Mouse (Mus musculus) cerebellum, postnatal 10 days (tissue): ENCODE data around the gene Tectb.

Source experiments
- DNase-seq, 2 experiments: peaks; one replicate each; pipeline ENCODE4 v3.0.0; 2021; ENCODE audit warnings: mixed read lengths in 2 of 2

Tectb gene

DNA sequence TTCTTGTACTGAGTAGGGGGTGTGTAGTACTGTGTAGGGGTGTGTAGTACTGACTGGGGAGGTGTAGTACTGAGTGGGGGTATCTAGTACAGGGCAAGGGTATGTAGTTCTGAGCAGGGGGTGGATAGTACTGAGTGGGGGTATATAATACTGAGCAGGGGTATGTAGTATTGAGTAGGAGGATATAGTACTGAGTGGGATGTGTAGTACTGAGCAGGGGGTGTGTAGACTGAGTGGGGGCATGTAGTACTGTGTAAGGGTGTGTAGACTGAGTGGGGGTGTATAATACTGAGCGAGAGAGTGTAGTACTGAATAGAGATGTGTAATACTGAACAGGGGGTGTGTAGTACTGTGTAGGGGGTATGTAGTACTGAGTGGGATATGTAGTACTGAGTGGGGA, 31.2 kb downstream of the Tectb start:
- no peak for DNase-seq

DNA sequence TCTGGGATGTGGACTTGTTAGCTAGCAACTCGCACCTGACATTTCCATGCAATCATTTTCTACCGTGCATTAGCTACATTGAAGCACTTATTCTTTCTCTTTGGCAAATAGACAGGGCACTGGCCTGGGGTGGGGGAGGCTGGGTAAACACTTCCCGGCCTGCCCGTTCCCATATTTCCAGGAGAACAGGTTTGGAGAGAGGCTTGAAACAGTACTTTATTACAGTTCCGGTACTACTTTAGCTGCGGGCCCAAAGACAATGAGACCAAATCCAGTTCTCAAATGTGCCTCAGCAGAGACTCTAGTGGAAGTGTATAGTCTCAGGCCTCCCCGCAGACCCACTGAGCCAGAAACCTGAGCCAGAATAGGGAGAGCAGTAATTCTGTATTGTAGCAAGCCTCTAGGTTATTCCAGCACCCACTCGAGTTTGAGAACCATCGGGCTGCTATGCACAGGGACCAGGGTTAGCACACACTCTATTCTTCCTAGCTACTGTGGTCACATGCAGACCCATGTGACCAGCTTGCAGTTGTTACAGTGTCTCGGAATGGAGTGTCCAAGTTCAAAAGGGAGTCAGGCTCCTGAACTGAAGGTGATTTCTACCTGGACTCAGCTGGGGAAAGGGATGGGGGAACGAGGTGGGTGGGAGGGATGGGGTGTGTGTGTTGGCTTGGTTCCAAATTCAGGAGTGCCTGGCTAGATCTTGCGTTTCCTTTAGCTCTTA, 33.2 kb downstream of the Tectb start:
- DNase-seq = no peak

DNA sequence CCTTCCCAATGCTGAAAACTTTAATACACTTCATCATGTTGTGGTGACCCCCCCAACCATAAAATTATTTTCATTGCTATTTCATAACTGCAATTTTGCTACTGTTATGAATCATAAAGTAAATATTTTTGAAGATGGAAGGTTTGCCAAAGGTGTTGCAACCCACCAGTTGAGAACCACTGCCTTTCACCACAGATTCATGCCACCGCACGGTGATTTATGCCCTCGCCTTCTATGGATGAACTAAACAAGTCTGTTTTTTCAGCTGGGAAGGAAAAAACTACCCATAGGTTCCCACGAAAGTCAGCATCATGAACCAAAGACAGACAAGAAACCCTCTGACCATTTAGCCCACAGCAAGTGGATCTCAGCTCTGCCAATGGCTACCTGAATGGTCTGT, 36.3 kb downstream of the Tectb start:
- DNase-seq = no peak

DNA sequence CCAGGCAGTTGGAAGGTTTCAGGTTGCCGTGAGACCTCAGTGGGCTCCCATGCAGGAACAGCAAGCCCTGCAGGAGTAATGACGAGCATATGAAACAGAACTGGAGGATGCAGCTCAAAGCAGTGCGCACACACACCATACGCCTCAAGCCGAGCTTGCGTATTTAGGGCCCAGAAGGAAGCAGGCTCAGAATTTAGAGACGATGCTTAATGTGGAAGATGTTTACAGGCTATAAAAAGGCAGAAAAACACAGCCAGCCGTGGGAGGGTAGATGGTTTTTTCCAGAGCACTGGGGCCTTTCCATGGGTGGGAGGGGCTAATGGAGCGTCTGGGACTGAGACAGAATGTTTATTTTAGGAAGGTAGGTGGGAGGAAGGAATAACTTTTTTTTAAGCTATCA, 36.8 kb downstream of the Tectb start:
- DNase-seq = no peak

DNA sequence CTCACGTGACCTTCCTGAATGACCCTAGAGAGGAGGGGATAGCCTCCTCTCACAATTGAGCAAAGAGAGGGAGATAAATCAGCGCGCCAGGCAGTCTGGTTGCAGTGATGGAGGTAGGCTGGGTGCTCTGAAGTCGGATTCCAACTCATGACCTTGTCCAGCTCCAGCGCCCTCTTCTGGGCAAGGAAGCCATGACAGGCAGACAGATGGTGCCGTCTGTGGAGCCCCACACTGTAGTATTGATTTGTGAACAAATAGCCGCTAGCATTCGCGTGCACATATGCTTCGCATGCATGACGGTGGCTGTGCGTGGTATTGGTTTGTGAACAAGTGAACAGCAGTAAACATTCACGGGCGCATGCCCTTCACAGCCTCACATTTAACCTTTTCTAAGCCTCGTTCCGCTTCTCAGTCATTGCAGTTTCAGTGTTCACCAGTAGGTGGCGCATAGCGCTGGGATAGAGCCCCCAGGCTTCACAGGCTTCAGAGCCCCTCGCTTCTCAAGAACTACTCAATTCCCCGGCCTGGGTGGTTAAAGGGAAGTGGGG, 37.7 kb downstream of the Tectb start:
- peak; percentile 92 to 95 for DNase-seq

DNA sequence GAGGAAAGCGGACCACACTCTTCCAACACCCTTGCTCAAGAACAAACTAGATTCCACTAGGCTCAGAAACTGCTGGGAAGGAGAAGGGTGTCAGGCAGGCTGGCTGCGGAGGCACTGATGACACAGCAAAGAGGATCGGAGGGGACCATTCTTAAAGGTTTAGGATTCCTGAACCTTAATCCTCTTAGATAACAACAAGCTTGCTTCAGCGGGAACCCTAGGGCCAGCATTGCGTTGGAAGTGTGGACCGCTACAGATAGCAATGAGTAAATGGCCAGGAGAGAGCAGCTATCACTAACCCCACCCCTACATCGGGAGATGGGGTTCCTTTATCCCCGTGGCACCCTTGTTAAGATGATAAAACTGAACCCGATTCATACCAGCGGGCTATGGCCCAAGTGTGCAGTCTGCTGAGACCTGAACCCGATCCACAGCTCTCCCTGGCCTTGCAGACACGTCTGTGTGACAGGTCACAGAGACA, 38.2 kb downstream of the Tectb start:
- no peak for DNase-seq

DNA sequence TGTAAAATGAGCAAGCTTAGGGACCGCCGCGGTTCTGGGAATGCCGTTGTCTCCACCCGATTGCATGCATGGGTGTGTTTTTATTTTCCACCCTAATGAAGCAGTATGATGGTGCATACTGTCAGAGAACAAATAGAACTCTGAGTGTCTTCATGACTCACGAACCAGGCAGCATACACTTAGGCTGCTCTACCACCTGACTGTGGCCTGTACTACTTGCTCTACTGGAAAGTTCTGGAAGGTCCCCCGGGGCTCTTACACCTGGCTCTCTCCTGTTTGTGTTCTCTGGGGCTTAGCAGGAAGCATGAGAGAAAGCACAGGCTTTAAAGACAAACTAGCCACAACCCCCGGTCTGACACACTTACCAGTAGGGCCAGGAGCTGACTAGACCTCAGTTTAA, 38.8 kb downstream of the Tectb start:
- DNase-seq = no peak

DNA sequence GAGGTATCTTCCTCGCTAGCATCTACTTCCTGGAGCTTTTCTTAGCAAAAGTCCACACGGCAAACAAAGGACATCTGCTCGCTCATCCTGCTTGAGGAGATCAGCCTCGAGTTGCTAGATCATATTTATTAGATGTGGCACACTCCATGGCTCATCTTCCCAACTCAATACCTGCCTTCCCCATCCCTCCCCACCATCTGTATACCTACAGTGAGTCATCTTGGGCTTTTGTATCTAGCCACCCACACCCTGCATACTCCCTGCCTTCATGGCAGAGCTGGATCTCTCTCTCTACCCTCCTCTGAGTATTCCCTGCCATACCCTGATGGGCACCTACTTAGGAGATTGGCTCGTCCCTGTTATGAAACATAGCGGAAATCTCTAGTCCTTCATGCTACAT, 40.7 kb downstream of the Tectb start:
- no peak for DNase-seq

DNA sequence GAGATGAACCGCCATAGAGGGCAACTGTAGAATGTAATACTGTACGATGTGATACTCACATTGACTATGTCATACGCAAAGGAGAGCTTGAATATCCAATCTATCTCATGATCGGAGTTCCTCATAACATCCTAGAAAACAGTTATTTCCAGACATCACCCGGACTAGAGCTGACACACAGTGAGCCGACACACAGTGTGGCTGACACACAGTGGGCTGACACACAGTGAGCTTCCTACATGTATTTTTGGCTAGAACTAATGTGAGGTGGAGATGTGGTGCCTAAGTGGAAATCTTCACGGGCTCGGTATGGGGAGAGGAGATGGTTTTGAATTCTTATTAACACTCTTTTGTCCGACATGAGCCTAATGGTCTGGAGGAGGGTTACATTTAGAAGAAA, 41.7 kb downstream of the Tectb start:
- no peak for DNase-seq

DNA sequence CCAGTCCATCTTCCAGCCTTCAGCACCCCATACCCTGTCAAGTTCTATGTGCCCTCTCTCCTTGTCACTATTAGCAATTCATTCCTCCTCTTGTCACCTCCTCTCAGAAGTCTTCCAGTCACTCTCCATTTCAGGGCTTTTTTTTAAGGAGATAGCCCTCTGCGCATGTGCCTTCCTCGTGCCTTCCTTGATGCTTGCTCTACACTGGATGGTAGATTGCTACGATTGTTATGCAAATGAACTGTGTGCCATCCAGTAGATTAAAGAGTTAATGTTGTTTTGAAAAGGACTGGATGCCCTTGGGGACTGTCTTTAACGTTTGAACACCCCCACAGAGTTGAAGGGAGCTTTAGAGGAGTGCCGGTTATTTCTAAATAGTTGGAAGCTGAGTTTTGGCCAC, 46.1 kb downstream of the Tectb start:
- no peak for DNase-seq

DNA sequence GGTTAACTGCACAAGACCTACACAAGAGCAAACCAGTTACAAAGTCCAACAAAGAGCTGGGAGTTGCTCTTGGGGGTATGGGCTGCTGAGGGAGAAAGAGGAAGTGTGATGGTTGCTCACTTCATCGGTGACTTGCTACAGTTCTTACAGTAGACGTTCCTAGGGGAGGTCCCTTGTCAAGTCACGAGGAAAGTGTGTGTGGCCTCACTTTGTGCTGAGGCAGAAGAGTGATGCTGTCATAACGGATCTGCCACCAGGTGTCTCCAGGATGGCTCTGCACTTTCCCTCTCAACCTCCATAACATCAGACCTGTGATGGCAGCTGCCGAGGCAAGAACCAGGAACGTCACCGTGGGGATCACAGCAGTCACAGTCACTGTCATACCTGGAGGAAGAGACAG, 46.6 kb downstream of the Tectb start:
- DNase-seq = no peak

DNA sequence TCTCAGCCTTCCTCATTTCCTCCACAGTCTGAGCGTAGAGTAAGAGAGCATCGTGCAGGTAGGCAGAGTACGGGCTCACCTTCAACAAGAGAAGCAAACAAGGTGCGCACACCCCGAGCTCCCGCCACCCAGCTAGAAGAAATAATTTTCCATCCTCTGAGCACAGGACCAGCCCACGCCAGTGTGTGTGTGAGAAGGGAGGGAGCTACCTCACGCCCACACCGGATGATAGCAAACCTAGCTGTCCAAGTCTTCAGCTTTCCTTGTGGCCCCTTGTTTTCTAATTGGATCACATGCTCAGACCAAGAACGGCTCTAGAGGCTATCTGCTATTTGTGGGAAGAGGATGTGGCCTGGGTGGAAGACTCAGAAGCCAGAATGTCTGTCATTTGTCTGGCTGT, 50.5 kb downstream of the Tectb start:
- no peak for DNase-seq

DNA sequence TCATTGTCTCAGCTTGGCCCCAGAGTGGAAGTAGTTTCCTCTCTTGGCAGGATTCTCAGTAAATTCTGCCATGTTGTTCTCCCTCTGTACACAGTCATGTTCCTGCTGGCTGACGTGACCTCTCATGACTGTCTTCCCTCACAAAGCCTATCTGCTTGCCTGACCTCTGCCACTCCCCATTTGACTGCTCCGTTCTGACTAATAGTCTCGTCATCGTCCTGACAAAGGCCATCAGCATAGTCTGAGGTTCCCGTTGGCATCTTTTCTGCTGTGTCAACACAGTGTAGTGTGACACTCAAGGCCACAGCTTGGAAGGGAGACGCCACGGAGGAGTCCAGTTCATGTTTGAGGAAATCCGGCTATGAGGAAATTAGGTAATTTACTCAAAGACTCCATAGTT, 51.6 kb downstream of the Tectb start:
- no peak for DNase-seq

DNA sequence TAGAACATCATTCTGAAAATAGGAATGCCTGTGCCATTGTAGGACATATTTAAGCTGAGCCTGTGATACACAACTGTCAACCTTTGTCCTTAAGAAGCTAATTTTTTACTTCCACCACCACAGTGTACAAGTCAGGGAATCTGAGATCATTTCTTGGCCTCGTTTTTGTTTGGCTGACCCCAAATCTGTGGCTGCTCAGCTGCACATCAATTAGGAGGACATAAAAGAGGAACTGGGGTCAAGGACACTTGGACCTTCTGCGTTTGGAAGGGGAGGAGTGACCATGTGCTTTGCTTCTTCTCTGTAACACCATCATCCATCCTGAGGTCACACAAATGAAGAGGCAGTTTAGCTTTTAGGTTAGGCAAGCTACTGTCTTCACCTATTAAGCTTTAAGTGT, 55.5 kb downstream of the Tectb start:
- DNase-seq = no peak

DNA sequence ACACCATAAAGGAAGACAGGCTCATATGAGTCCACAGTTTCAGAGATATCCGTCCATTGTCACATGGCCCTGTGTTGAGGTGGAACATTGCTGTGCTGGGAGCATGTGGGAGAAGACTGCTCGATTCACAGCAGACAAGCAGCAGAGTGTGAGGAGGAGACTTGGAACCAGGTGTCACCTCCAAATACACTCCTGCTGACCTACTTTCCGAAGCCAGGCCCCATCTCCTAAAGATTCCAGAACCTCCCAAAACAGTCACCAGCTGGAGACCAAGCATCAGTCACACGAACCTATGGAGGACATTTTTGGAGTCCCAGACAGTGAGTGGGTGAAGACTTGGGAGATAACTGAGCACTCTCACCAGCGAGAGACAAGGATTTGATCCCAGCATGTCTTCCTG, 56.0 kb downstream of the Tectb start:
- no peak for DNase-seq

DNA sequence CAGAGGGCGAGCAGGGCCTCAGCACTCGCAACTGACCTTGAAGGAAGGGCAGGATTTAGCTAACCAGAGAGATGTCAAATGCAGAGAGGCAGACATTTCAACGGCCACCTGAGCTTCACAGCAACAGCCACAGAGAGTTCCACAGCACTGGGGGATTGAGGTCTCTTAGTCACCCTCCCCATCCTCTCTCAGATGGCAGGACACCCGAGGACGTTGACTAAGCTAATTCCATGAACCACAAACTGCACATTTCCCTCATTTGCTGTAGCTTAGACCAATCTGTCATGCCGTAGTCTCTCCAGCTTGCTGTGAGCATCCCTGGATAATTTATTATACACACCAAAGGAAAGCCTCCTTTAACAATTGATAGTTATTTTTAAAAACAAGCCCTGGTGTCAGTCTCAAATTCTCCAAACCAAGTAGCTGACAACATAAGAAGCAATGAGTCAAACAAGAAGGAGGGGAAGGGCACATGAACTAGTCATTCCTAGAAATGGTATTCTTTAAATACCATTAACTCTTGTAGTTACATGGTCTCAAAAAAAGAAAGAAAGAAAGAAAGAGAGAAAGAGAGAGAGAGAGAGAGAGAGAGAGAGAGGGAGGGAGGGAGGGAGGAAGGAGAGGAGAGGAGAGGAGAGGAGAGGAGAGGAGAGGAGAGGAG, 59.4 kb downstream of the Tectb start:
- DNase-seq = no peak

DNA sequence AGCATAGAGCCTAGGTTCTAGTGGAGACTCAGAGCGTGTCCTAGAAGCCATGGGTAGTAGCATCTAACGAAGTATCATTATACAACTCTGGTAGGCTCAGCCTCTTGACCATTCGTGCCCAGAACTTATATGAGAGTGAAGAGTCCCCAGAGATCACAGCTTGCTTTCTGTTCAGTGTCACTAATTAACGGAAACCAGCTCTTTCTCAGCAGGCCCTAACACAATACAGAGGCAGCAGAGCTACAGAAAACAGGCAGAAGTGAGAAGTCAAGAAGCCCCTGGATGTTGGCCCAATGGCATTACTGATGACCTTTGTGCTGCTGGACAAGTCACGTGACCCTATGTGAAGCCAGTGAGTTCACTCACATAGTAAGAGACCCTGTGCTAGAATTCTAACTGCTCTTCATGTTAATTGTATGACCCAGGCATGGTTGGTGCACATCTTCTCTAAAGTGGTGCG, 60.7 kb downstream of the Tectb start, which contains the start of gene Gucy2g:
Gene Gucy2g, minus strand, starts transcription at position 51 of the 460 bp plus-strand sequence.
- DNase-seq = no peak

DNA sequence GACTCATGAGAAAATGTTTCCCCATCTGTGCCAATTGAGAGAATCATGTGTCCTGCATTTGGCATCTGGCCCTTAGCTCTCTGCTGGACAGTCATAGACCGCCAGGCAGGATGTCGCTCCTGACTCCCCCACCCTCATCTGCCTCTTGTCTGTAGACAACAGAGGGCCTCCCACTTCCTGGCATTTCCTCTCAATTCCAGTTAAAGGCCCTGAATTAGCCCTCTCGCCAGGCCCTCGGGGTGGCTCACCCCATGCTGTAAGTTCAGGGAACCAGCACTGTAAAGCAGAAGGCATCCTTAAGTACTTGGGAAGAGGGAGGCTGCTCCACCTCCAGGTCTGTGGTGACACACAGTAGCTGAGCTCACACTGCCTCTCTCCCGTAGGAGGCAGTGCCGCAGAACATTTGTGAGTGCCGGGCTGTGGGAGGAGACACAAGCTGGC, 64.3 kb downstream of the Tectb start:
- peak; percentile 72 to 73 for DNase-seq
